Mouse (Mus musculus): Measurements from ENCODE around the gene Ttc7b.

GRCm38 (mm10) chr12:100400119-100400518 lies 120.5 kb downstream of the Ttc7b start:
- no peak for TF ChIP-seq TAL1 (conservative IDR thresholded peaks at IDR 0.05; ENCODE audit: low read depth, low read length)
- no peak for TF ChIP-seq CTCF (IDR thresholded peaks at IDR 0.05; ENCODE audit: low read depth, low read length)
- no peak for TF ChIP-seq GATA1 (IDR thresholded peaks at IDR 0.05; ENCODE audit: borderline replicate concordance, low read length)
